Mouse (Mus musculus) mouse embryonic stem cell (cell line): ENCODE measurements at regions not wholly inside any gene's neighbourhood (a gene's known extent, or its start where the extent isn't known, plus 50 kb on each side); places are given as distances from the start of the nearest gene placed in this dataset.

Experiments
- in situ Hi-C, 2 experiments: fragments of 300-500 bp; cut with MboI; formaldehyde crosslinking; loops; 1 replicate in 1 of 2; 3 replicates in 1 of 2; pipeline ENCODE4 v1.14.3; 2019 to 2020; ENCODE audit warnings: low sequenced_read_pairs in 2 of 2, low pct_unique_long_range_greater_than_20kb in 1 of 2, mixed read lengths in 1 of 2; ENCODE audit not compliant: unreplicated experiment in 1 of 2

DNA sequence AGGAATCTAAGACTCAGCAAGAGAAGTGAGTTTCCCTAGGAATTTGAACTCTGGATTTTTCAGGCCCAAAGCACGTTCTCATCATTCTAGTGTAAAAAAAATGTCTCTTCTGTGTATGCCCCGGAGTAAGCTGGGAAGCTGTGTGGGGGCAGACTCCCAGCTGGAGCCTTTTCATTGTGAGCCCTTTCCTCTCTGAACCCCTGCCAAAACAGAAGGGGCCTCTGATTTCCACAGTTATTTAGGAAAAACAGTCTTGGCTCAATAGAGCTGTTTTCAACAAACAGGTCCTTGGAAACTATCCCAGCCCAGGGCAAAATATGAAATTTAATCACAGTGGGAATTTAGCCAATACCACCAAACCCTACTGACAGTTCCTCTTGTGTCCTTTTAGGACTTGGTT lies 70.2 kb upstream of the Srrm4 start:
- in situ Hi-C loops: no loop called here

DNA sequence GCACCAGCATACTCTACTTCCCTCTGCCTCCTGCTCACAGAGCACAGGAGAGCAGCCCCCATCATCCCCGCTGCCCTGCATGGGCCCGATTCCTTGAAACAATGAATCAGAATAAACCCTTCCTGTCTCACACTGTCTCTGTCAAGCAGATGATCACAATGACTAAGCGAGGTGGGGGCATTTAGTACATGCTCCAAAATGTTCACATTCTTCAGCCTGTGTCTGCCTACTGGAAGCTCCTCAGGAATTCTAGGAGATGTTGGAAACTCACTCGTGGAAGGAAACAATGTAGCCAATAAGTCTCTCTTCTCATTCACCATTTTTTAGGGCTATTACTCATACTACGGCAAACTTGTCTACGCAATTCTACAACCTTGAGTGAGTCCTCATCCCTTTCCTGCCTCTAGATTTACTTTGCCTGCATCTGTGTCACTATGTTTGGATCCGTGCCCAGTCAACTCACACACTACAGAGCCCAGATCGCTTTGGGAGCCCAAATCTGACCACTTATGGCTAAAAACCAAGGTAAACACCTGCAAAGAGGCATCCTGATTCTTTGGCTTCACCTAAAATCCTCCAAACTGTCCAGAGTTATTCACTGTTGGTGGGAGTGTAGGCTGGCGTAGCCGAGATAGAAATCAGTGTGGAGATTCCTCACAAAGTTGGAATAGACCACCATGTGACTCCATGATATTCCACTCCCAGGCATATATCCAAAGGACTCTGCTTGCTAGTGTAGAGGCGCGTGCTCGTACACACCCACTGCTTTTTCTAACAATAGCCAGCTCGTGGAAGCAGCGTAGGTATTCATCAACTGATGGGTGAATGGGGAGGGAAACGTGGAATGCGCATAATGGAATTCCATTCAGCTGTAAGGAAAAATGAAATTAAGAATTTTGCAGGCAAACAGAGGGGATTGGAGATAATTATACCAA lies 63.1 kb upstream of the Srrm4 start:
- in situ Hi-C loops: no loop called here
